Mouse (Mus musculus) heart, embryonic 14.5 days (tissue): ENCODE data around the gene Zfhx3. TPM values are rescaled to one million over a fixed set of nuclear protein-coding genes. Genes with fewer than 3 reads are reported as not detected.

Source experiments
- ATAC-seq: fragments of 200-750 bp; cut with Nextera tagmentation; 2 replicates; pipeline ENCODE4 v1.8.0; 2017; ENCODE audit warnings: low read depth, moderate TSS enrichment; ENCODE audit not compliant: insufficient number of reproducible peaks, insufficient read depth, low FRiP score
- H3K27ac ChIP-seq, 2 experiments: fragments of 200-500 bp in 1 of 2; fragments of 300-500 bp in 1 of 2; sonication (generic) in 1 of 2; replicated peaks in 1 of 2; 2 replicates each; pipeline ENCODE4 v1.5.1; 2012 to 2014; ENCODE audit warnings: low read depth in 2 of 2, low read length in 2 of 2, control low read depth in 1 of 2, mild to moderate bottlenecking in 1 of 2, mixed read lengths in 1 of 2; ENCODE audit not compliant: control insufficient read depth in 1 of 2, insufficient read depth in 1 of 2
- H3K27me3 ChIP-seq: fragments of 300-500 bp; sonication (generic); 2 replicates; pipeline ENCODE4 v1.6.1; 2014; ENCODE audit warnings: mild to moderate bottlenecking, low read length, control low read depth; ENCODE audit not compliant: control insufficient read depth, insufficient read depth
- H3K36me3 ChIP-seq: fragments of 300-500 bp; sonication (generic); 2 replicates; pipeline ENCODE4 v1.6.1; 2014; ENCODE audit warnings: mild to moderate bottlenecking, control low read depth, low read length, mixed read lengths; ENCODE audit not compliant: control insufficient read depth, insufficient read depth
- H3K4me1 ChIP-seq, 2 experiments: fragments of 200-500 bp in 1 of 2; fragments of 300-500 bp in 1 of 2; sonication (generic) in 1 of 2; 2 replicates each; pipeline ENCODE4 v1.6.1; 2012 to 2014; ENCODE audit warnings: low read length in 2 of 2, control low read depth in 1 of 2, mixed read lengths in 1 of 2; ENCODE audit not compliant: control insufficient read depth in 2 of 2, insufficient read depth in 2 of 2
- H3K4me2 ChIP-seq: fragments of 300-500 bp; sonication (generic); 2 replicates; pipeline ENCODE4 v1.6.1; 2014; ENCODE audit warnings: mild to moderate bottlenecking, low read length
- H3K4me3 ChIP-seq, 2 experiments: fragments of 200-500 bp in 1 of 2; fragments of 300-500 bp in 1 of 2; sonication (generic) in 1 of 2; 2 replicates each; pipeline ENCODE4 v1.5.1; 2012 to 2014; ENCODE audit warnings: low read length in 2 of 2, mild to moderate bottlenecking in 2 of 2, control low read depth in 1 of 2, low read depth in 1 of 2, moderate library complexity in 1 of 2; ENCODE audit not compliant: control insufficient read depth in 1 of 2, insufficient read depth in 1 of 2
- H3K9ac ChIP-seq: fragments of 300-500 bp; sonication (generic); 2 replicates; pipeline ENCODE4 v1.6.1; 2014; ENCODE audit warnings: mild to moderate bottlenecking, low read length
- H3K9me3 ChIP-seq: fragments of 300-500 bp; sonication (generic); 2 replicates; pipeline ENCODE4 v1.6.1; 2016; ENCODE audit warnings: low read length, control low read depth; ENCODE audit not compliant: control insufficient read depth
- whole genome bisulfite sequencing: fragments of 180-500 bp; shearing (Covaris S2); extraction: QIAGEN DNeasy Blood & Tissue Kit; methylation state at CpG from one replicate; pipeline ENCODE4 v1.1.7; 2014; 5-methylcytosine and 5-hydroxymethylcytosine counted together
- polyA plus RNA-seq: library from polyadenylated mRNA; unstranded; fragments of >200 nt; fragmentation: Nextera tagmentation; extraction: Ambion mirVana; gene quantifications from 2 replicates; pipeline ENCODE4 v1.2.1, GENCODE M21; 2014

Zfhx3 gene
- polyA plus RNA-seq, 1 experiment from 2014 or later = 6.4 TPM

DNA sequence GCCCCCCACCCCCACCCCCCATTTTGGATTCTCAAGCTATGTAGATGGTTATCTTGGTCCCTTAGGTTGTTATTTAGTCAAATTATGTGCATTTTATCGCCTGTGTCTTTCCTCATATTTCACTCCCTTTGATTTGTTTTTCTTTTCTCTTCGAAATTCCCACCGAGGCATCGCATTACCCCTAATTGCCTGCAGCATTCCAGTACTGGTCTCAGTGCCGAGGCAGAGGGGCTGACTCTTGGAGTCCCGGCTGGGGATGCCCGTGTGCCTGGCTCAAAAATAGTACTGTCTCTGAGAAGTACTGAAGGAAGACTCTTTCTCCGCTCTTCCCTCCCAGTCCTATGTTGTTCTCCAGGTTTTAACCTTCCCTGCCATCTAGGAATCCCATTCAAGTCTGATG is 125.8 kb downstream of the Zfhx3 start:
- Histone ChIP-seq H3K27me3 (no peaks in the 10 kb centered on the region), H3K9ac (no peak overlapping the region), H3K4me3 (no peak overlapping the region), H3K4me1 (no peaks in the 10 kb centered on the region), H3K4me2 (no peak overlapping the region), H3K36me3 (no peaks in the 10 kb centered on the region), H3K9me3 (no peaks in the 10 kb centered on the region), H3K27ac (no peak overlapping the region)
- 31% methylated on average over 8 of the region's 8 CpGs for WGBS
- no peak for ATAC-seq

DNA sequence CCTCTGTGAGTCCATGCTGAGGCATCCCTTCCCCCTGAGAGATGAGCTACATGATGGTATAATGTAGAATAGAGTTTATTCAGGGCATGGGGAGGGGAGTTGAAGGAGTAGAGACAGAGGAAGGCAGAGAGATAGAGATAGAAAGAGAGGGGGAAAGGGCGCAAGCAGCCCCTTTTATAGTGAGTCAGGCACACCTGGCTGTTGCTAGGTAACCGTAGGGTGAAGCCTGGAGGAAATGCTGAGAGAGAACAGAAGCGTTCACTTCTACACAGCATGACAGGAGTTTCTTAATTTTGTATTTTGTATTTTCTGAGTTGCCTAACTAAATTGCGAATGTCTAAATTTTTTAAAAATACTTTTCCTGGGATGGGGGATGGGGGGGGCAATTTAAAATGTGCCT is 128.0 kb downstream of the Zfhx3 start:
- H3K4me3 ChIP-seq = no peak overlapping the region
- no peaks in the 10 kb centered on the region for H3K9me3 ChIP-seq
- H3K27ac ChIP-seq = no peak overlapping the region
- WGBS = 87% methylated on average over 4 of the region's 4 CpGs
- H3K9ac ChIP-seq = no peak overlapping the region
- H3K36me3 ChIP-seq = no peaks in the 10 kb centered on the region
- no peak overlapping the region for H3K4me2 ChIP-seq
- no peaks in the 10 kb centered on the region for H3K4me1 ChIP-seq
- ATAC-seq = no peak
- no peaks in the 10 kb centered on the region for H3K27me3 ChIP-seq

DNA sequence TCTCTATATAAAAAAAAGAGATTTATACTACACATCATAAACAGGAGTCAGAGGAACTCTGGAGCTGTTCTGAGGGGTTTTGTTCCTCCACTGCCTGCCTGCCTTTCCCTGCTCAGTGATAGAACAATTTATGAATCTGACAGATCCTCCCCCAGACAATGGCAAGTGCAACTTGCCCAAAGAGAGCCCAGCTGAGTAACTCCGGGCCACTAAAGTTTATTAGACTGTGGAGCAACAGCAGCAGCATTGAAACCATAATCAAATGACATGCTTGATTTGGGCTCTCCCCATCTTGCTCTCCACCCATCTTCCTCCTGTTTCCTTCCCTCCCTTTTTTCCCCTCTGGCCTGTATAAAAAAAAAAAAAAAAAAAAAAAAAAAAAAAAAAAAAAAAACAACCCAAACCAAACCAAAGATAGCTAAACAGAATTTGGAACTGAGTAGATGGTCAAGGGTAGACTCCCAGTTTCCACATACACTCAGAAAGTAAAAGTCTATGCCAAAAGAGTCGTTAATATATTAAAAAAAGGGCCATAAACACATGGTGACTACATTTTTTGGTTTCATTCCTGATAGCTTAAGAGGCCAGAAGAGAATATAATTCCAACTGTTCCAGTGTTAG is 129.8 kb downstream of the Zfhx3 start:
- Histone ChIP-seq H3K4me1 (no peaks in the 10 kb centered on the region), H3K27me3 (no peaks in the 10 kb centered on the region), H3K36me3 (no peaks in the 10 kb centered on the region), H3K9me3 (no peaks in the 10 kb centered on the region), H3K9ac (no peak overlapping the region), H3K27ac (no peak overlapping the region), H3K4me2 (no peak overlapping the region), H3K4me3 (no peak overlapping the region)
- no peak for ATAC-seq
- 69% methylated on average over 2 of the region's 2 CpGs for WGBS

DNA sequence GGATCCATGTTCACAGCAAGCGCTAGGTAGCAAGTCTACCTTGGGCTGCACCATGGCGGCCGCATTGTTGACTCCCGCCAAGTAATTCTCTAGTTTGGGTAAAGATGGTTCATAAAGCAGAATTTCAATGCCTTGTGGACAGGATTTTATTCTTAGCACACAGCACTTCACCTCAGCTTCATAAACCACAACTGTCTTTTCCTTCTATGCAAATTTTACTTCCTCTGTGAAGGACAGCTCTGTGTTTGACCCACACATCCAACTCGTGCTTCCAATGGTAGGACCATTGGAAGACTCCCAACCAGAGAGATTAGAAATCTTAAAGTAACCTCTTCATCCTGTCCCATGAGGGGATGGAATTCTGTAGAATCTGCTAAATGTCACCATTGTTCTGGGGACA is 130.4 kb downstream of the Zfhx3 start:
- WGBS = 84% methylated on average over 5 of the region's 5 CpGs
- H3K9ac ChIP-seq = no peak overlapping the region

DNA sequence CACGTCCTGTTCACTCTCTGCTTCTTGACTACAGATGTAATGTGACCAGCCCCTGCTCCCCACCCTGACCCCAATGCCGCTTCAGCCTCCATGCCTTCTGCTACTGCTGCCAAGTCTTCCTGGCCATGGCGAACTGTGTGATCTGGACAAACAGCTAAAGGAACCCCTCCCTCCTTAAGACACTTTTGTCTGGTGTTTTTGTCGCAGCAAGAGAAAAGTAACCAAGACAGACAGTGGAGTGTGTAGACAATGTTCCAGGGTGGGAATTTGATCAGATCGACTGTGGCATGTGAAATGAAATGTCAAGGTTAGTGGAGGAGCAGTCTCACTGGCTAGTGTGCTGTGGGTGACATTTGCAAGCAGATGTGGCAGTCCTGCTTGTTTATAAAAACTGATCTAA is 132.7 kb downstream of the Zfhx3 start:
- Histone ChIP-seq H3K36me3 (no peaks in the 10 kb centered on the region), H3K27me3 (no peaks in the 10 kb centered on the region), H3K4me1 (no peaks in the 10 kb centered on the region), H3K4me2 (no peak overlapping the region), H3K9ac (no peak overlapping the region), H3K9me3 (no peaks in the 10 kb centered on the region), H3K27ac (no peak overlapping the region), H3K4me3 (no peak overlapping the region)
- WGBS = 76% methylated on average over 5 of the region's 5 CpGs
- no peak for ATAC-seq

More for the DNA sequence above, 130.4 kb downstream of the Zfhx3 start:
- H3K27me3 ChIP-seq = no peaks in the 10 kb centered on the region
- H3K4me3 ChIP-seq = no peak overlapping the region
- no peaks in the 10 kb centered on the region for H3K36me3 ChIP-seq
- H3K4me1 ChIP-seq = no peaks in the 10 kb centered on the region
- no peak overlapping the region for H3K4me2 ChIP-seq
- H3K9me3 ChIP-seq = no peaks in the 10 kb centered on the region
- H3K27ac ChIP-seq = no peak overlapping the region
- no peak for ATAC-seq

DNA sequence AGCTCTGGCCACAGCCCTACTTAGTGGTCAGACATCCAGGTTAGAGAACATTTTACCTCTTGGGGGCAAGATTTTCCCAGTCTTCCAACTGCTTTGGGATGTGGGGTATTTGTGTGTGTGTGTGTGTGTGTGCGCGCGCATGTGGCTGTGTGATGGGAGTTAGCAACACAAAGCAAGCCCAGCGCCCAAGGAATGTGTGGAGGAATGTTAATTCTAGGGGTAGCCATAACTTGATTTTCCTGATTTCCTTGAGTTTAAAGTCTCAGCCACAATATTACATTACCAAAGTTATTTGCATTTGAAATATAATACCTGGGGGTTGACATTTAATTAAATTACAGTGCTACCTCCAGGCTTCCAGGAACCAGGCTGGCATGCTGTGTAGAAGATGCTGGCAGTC is 136.3 kb downstream of the Zfhx3 start:
- Histone ChIP-seq H3K27ac (no peak overlapping the region), H3K4me3 (no peak overlapping the region), H3K9ac (no peak overlapping the region), H3K36me3 (no peaks in the 10 kb centered on the region), H3K9me3 (no peaks in the 10 kb centered on the region), H3K4me1 (no peaks in the 10 kb centered on the region), H3K27me3 (no peaks in the 10 kb centered on the region), H3K4me2 (no peak overlapping the region)
- ATAC-seq = no peak
- 92% methylated on average over 4 of the region's 4 CpGs for WGBS

DNA sequence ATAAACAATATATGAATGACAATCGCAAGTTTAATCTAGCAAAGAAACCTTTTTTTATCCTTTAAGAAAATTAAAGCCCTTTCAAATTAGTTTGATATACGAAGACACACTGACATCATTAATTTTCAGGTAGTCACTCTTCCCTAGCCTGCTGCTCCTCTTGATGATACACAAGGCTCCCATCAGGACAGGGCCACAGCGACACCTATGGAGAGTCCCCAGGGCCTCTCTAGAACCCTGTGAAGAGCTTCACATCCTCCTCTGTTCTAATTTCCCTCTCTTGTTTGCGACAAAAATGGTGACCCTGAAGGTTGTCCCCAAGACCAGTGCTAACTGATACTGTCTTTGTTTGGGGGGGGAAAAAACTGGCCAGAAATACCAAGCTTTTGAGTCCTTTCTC is 144.5 kb downstream of the Zfhx3 start:
- Histone ChIP-seq H3K4me2 (no peak overlapping the region), H3K27ac (no peak overlapping the region), H3K4me1 (no peaks in the 10 kb centered on the region), H3K36me3 (no peaks in the 10 kb centered on the region), H3K9me3 (no peaks in the 10 kb centered on the region), H3K9ac (no peak overlapping the region), H3K4me3 (no peak overlapping the region), H3K27me3 (no peaks in the 10 kb centered on the region)
- no peak for ATAC-seq
- WGBS = 53% methylated on average over 4 of the region's 4 CpGs

DNA sequence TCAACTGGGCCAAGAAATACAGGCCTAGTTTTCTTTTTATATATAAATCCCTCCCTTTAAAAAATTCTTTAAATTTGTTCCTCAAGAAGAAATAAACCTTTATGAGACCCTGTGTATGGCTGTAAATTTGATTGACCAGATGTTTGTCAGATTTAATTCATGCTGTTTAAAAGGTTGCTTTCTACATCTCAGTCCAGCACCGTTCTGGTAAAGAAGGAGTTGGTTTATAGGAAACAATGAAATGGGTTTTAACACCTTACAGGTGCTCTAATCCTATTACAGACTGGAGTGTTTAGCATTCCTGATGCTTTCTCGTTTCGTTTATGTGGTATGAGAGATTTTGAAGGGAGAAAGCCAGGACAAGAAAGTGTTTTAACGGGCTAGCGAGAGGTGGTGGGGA is 147.2 kb downstream of the Zfhx3 start:
- no peak overlapping the region for H3K27ac ChIP-seq
- no peaks in the 10 kb centered on the region for H3K4me1 ChIP-seq
- H3K9me3 ChIP-seq = no peaks in the 10 kb centered on the region
- no peaks in the 10 kb centered on the region for H3K36me3 ChIP-seq
- no peak overlapping the region for H3K9ac ChIP-seq
- H3K27me3 ChIP-seq = no peaks in the 10 kb centered on the region
- ATAC-seq = no peak
- H3K4me2 ChIP-seq = no peak overlapping the region
- H3K4me3 ChIP-seq = no peak overlapping the region
- 74% methylated on average over 5 of the region's 5 CpGs for WGBS
